Mouse (Mus musculus) spleen, adult 2 months (tissue): ENCODE data around the gene Zfp398. TPM values are rescaled to one million over a fixed set of nuclear protein-coding genes. Genes with fewer than 3 reads are reported as not detected.
A peak's percentile ranks its signal among the peaks of the same experiment; 100 is the strongest.

Experiments used
- DNase-seq, 2 experiments: peaks; one replicate each; pipeline versions ENCODE4 v3.0.0 to v3.0.0-alpha.2; 2012 to 2021; ENCODE audit warnings: low spot score in 2 of 2, low read depth in 1 of 2
- H3K27ac ChIP-seq: fragments of 200-500 bp; 2 replicates; pipeline ENCODE4 v1.5.1; 2012; ENCODE audit warnings: low read length, inconsistent platforms; ENCODE audit not compliant: insufficient read depth
- H3K27me3 ChIP-seq: fragments of 200-500 bp; 2 replicates; pipeline ENCODE4 v1.6.1; 2012; ENCODE audit warnings: mild to moderate bottlenecking, moderate library complexity, low read length, inconsistent platforms; ENCODE audit not compliant: control insufficient read depth, insufficient read depth
- H3K36me3 ChIP-seq: fragments of 200-500 bp; 2 replicates; pipeline ENCODE4 v1.6.1; 2012; ENCODE audit warnings: mild to moderate bottlenecking, low read length, inconsistent platforms; ENCODE audit not compliant: control insufficient read depth, insufficient read depth
- H3K4me1 ChIP-seq: fragments of 200-500 bp; 2 replicates; pipeline ENCODE4 v1.6.1; 2011; ENCODE audit warnings: inconsistent platforms; ENCODE audit not compliant: control insufficient read depth, insufficient read depth, insufficient read length
- H3K4me3 ChIP-seq: fragments of 200-500 bp; 2 replicates; pipeline ENCODE4 v1.5.1; 2011; ENCODE audit warnings: mild to moderate bottlenecking, inconsistent platforms; ENCODE audit not compliant: insufficient read depth, insufficient read length; ENCODE audit errors: extremely low read depth
- CTCF ChIP-seq: fragments of 200-500 bp; IDR thresholded peaks from 2 replicates; pipeline ENCODE4 v1.5.1; 2011; ENCODE audit warnings: mild to moderate bottlenecking, inconsistent platforms; ENCODE audit not compliant: insufficient read depth, insufficient read length, insufficient replicate concordance; ENCODE audit errors: extremely low read depth
- POLR2A ChIP-seq: fragments of 200-500 bp; IDR thresholded peaks from 2 replicates; pipeline ENCODE4 v1.6.1; 2011; ENCODE audit warnings: low read depth, low read length, inconsistent platforms
- WGBS: fragments of 180-500 bp; shearing (Covaris S2); methylation state at CpG from one replicate; pipeline ENCODE4 v1.1.7; 2018; 5-methylcytosine and 5-hydroxymethylcytosine counted together
- polyA plus RNA-seq: library from polyadenylated mRNA; depleted of rRNA; stranded (reverse); fragments of >200 nt; gene quantifications from 2 replicates; pipeline ENCODE4 v1.2.3, GENCODE M21; 2012

Zfp398 gene
- polyA plus RNA-seq, 1 experiment, result 13.0 TPM

- no peak for DNase-seq
- Histone ChIP-seq H3K4me3 (peak overlapping the region; percentile 77), H3K36me3 (no peaks in the 10 kb centered on the region), H3K27ac (peak overlapping the region; percentile 72), H3K27me3 (no peaks in the 10 kb centered on the region), H3K4me1 (peaks cover 9% of the 10 kb centered on the region; the same call in 1 of the 2 replicates)
- TF ChIP-seq CTCF (no peak), POLR2A (no peak)
- under 1% methylated on average over 17 of the region's 17 CpGs for WGBS
Observed at GRCm38 (mm10) chr6:47812271-47812915, 23.1 kb upstream of the Zfp398 start.

GRCm38 (mm10) chr6:47813257-47813878 lies 22.1 kb upstream of the Zfp398 start, which contains the start of gene Pdia4:
Gene Pdia4 (minus strand): TSS chr6:47813430.
- no peaks in the 10 kb centered on the region for H3K27me3 ChIP-seq
- peak within 1 kb of the TSS; percentile 72 for H3K27ac ChIP-seq
- WGBS, result under 1% methylated on average over 44 of the region's 44 CpGs
- TF ChIP-seq CTCF (no peak), POLR2A (peak; percentile 90)
- peak within 1 kb of the TSS; percentile 77 for H3K4me3 ChIP-seq
- peaks cover 9% of the 10 kb centered on the region; the same call in 1 of the 2 replicates for H3K4me1 ChIP-seq
- DNase-seq, result peak; percentile 97 to 99
- no peaks in the 10 kb centered on the region for H3K36me3 ChIP-seq

- Histone ChIP-seq H3K27ac (no peak overlapping the region), H3K36me3 (no peaks in the 10 kb centered on the region), H3K4me3 (no peak overlapping the region), H3K4me1 (no peaks in the 10 kb centered on the region; the same call in 1 of the 2 replicates), H3K27me3 (no peaks in the 10 kb centered on the region)
- TF ChIP-seq CTCF (no peak), POLR2A (no peak)
- no peak for DNase-seq
- WGBS, result 94% methylated on average over 1 of the region's 1 CpGs
Observed at GRCm38 (mm10) chr6:47816151-47816550, 19.3 kb upstream of the Zfp398 start.

GRCm38 (mm10) chr6:47818721-47819120 lies 16.7 kb upstream of the Zfp398 start:
- H3K4me1 ChIP-seq, result no peaks in the 10 kb centered on the region
- TF ChIP-seq CTCF (no peak), POLR2A (no peak)
- no peaks in the 10 kb centered on the region for H3K36me3 ChIP-seq
- DNase-seq, result no peak
- H3K27me3 ChIP-seq, result no peaks in the 10 kb centered on the region
- WGBS, result 85% methylated on average over 8 of the region's 8 CpGs
- H3K4me3 ChIP-seq, result no peak overlapping the region
- H3K27ac ChIP-seq, result no peak overlapping the region

- no peaks in the 10 kb centered on the region for H3K4me1 ChIP-seq
- no peak for TF ChIP-seq CTCF
- no peak for TF ChIP-seq POLR2A
- H3K27me3 ChIP-seq, result no peaks in the 10 kb centered on the region
- no peak for DNase-seq
- no peak overlapping the region for H3K27ac ChIP-seq
- H3K4me3 ChIP-seq, result no peak overlapping the region
- WGBS, result 94% methylated on average over 23 of the region's 23 CpGs
- no peaks in the 10 kb centered on the region for H3K36me3 ChIP-seq
Observed at GRCm38 (mm10) chr6:47819626-47820325, 15.7 kb upstream of the Zfp398 start.

GRCm38 (mm10) chr6:47821236-47821635 lies 14.2 kb upstream of the Zfp398 start:
- WGBS, result 92% methylated on average over 5 of the region's 5 CpGs
- DNase-seq, result no peak
- Histone ChIP-seq H3K36me3 (no peaks in the 10 kb centered on the region), H3K27me3 (no peaks in the 10 kb centered on the region), H3K4me3 (no peak overlapping the region), H3K4me1 (no peaks in the 10 kb centered on the region), H3K27ac (no peak overlapping the region)
- no peak for TF ChIP-seq CTCF
- TF ChIP-seq POLR2A, result no peak
